Mouse (Mus musculus) kidney, adult 11 months (tissue): Measurements from ENCODE around the gene Nudt8.
"Not testable (repeated sequence)": the region's sequence is repeated elsewhere in the genome, so short reads cannot be mapped to it uniquely, and the experiment has no call there.

Source experiments
- DNase-seq: peaks from one replicate; pipeline ENCODE4 v3.0.0; 2022

The Nudt8 gene

DNA sequence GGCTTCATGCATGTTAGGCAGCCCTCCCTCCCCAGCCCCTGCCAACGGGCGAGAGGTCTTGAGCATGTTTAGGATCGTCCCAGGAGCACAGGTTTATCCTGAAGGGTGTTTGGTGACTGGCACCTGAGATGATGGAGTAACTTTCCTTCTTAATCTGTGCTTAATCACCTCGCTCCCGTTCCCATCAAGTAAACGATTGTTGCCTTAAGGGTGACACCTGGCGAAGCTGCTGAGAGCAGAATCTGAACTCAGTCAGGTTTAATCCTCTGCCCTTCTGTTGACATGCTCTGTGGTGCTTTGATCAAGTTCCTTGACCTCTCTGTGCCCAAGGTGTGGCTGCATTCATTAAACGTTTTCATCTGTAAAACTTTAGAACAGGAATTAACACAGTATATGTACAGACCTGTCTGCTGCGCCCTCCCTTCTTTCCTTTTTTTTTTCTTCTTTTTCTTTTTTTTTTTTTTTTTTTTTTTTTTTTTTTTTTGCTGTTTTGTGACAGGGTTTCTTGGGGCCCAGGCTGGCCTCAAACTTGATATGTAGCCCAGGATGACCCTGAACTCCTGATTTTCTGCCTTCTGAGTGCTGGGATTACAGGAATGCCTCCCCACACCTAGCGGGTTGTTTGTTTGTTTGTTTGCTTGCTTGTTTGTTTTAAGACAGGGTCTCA lies 17.7 kb downstream of the Nudt8 start:
- DNase-seq: no peak

DNA sequence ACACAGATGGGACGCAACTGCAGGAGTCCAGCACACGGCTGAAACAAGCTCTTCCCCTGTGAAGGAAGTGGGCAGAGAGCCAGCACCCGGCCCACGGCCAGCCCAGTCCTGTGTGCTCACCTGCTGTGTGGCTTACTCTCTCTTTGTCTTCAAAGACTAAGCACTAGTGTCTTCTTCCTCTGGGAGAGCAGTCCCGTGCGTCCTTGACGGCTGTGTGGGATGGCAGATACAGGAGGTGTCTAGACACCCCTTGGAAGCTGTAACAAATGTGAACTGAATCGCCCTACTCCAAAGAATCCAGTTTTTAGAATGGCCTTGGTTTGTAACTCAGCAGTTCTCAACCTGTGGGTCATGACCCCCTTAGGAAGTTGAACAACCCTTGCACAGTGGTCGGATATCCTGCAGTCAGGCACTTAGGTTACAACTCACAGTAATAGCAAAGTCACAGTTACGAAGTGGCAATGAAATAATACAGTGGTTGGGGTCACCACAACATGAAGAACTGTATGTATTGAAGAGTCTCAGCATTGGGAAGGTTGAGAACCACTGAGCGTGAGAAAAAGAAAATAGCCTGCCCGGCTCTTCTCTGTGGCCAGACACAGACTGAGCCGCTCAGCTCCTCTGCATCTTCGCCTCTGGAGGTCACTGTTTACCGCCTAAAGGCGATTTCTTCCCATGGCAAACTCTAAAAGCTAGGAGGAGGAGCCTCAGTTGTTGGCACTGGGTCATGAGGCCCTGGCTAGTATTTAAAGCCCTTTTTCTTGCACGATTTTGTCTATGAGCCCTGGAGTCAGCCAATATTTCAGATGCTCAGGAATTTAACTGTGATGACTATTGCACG lies 18.6 kb downstream of the Nudt8 start:
- peak; percentile 84 for DNase-seq

DNA sequence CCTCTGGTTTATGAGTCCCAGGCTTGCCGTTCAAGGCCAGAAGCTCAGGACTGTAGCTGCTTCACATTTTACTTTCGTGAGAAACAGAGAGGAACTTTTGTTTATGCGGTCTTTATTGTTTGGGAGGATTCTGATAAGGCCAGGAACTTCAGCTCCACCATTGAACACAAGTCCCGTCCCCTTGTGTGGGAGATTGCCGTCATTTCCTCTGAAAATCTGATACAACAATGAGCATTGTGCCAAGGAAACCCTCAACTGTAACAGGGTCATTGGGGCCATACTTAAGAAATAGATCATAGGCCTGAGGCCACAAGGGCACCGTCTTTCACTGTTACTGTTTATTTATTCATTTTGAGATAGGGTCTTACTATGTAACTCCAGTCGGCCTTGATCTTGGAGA lies 22.8 kb downstream of the Nudt8 start:
- no peak for DNase-seq

DNA sequence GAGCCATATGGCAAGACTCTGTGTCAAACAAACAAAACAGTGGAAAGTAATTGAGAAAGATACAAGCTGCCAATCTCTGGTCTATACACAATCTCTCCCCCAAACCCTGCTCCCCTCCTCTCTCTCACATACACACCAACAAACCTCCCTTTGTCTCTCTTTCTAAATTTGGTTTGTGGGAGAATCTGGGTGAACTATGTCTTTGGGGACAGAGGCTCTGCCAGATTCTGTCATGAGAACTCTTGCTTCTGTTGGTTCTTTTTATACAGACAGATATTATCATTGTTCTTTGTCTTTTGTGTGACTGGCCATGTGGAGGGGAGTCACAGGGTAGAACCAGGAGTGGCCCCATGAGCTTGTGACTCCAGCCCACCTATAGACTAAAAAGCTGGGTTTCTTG lies 27.2 kb downstream of the Nudt8 start:
- DNase-seq: no peak

DNA sequence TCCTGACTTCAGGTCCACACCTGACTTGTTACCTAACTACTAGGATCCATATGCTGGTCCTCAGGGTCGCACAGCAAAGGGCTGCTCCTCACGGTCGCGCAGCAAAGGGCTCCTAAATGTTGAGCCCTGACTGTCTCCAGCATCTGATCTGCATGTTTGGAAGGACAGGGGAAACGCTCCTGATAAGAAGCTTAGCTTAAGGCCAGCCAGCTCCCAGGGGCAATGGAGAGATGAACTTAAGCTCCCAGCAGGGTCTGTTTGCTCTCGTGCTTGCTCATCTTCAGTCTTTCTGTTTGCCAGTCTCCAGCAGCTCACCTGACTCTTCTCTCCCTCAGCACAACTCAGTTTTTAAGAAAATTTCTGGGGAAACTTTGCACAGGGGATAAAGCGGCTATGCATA lies 32.3 kb downstream of the Nudt8 start:
- DNase-seq: no peak

DNA sequence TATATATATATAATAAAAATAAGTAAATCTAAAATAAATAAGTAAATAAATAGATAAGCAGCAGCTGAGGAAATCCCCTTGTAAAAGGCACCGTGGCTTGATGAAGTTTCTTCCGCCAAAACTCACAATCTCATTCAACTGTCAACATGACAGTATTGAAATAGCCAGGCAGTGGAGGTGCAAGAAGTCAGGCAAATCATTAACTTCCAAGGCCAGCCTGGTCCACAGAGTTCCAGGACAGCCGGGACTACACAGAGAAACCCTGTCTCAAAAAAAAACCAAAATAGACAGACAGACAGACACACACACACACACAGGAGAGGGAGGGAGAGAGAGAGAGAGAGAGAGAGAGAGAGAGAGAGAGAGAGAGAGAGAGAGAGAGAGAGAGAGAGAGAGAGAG lies 32.9 kb downstream of the Nudt8 start:
- DNase-seq: peak; percentile 50

DNA sequence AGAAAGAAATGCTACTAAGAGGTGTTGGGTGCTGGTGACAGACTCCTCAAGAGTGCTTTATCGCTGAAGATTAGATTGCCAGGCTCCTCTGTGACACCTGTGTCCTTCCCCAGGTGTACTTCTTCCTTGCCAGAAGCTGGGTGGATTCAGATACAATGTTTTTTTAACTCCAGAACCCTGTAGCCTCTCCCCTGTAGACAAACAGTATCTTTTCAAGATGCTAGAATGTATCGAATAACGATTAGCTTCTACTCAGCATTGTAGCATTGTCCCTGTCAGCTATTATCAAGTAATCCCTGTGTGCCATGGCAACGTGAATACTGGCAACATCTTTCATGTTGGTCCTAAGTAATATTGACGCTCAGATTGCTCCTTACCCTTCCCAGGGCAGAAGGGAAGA lies 33.4 kb downstream of the Nudt8 start:
- DNase-seq: no peak

DNA sequence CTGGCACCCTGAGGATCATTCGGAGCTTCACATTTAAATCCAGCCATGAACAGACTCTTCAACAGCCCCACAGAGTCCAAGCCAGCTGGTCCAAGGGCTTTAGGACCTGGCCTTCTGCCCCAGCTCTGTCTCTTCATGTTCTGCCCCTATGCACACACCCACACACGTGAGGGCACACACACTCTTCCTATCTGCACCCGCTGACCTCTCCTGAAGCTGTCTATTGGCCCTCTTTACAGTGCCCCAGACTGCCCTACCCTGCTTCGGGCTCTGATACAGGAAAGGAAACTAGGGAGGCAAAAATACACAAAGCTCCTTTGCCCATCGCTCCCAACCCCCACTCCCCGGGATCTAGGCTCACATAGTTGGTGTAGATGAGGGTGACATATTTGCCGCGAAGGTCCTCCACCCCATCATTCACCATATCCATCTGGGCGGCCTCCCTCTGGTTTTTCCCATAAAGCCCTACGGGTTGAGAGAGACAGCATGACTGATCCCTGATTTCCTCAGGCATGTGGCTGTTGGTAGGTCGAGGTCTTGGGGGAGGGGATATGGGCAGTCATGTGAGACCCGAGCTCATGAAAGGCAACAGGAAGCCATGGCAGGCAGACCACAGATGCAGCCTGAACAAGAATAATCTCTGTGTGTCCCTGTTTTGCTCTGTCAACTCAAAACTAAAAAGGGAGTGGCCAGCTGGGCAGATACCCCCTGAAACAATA lies 36.1 kb downstream of the Nudt8 start:
- no peak for DNase-seq

DNA sequence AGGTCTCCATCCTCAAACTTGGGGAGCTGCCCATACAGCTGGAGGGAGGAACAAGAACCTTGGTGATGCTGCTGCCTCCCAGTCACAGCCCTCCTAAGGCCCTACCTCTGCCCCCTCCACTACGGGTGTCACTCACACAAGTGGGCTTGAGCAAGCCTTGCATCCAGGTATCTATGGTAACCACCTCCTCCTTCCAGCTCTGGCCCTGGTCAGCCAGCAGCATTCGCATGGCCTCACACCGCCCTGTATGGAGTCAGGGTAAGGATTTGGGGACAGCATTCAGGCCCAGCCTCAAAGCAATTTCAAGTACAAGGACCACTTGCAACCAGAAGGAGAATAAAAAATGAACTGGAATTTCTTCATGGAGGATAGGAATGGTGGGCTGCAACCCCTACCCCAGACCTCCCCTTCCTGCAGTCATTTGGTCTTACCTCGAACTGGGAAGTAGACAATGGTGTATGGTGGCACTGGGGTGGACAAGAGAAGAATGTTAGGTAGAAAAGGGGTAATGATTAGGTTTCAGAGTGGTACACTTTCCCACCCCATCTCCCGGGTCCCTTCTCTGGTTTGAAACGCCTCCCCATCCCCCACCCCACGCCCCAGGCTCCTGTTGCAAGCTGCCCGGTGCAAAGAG lies 36.9 kb downstream of the Nudt8 start:
- not testable (repeated sequence) for DNase-seq

DNA sequence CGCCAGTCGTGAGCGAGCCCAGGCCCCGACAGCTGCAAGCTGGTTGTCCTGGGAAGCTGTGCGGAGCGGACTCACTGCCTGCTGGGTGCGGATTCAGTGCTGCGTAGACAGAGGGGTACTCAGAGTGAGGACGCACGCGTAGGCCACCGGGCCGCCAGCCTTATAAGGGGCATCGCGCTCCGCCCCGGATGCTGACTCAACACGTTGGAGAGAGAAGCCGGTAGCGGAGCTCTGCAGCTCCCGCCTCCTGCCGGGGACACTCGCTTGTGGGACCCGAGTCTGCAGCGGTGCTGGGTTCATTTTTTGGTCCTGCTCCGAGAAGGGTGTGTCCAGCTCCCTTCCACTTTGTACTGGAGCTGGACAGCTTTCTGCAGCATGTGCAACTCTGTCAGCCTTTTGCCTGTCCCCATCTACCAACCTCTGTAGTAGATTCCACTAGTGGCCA lies 37.4 kb downstream of the Nudt8 start, which contains the start of gene Gstp1:
Gene Gstp1, minus strand, starts transcription at position 198 of the 445 bp plus-strand sequence.
- DNase-seq: peak; percentile 83

DNA sequence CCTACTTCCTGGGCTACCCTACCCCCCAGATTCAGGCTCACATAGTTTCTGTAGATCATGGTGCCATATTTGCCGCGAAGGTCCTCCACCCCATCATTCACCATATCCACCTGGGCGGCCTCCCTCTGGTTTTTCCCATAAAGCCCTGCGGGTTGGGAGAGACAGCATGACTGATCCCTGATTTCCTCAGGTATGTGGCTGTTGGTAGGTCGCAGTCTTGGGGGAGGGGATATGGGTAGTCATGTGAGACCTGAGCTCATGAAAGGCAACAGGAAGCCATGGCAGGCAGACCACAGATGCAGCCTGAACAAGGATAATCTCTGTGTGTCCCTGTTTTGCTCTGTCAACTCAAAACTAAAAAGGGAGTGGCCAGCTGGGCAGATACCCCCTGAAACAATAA lies 40.6 kb downstream of the Nudt8 start:
- not testable (repeated sequence) for DNase-seq

DNA sequence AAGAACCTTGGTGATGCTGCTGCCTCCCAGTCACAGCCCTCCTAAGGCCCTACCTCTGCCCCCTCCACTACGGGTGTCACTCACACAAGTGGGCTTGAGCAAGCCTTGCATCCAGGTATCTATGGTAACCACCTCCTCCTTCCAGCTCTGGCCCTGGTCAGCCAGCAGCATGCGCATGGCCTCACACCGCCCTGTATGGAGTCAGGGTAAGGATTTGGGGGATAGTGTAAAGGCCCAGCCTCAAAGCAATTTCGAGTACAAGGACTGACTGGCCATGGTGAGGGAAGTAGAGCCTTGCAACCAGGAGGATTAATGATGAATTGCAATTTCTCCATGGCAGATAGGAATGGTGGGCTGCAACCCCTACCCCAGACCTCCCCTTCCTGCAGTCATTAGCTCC lies 41.1 kb downstream of the Nudt8 start:
- DNase-seq: not testable (repeated sequence)

DNA sequence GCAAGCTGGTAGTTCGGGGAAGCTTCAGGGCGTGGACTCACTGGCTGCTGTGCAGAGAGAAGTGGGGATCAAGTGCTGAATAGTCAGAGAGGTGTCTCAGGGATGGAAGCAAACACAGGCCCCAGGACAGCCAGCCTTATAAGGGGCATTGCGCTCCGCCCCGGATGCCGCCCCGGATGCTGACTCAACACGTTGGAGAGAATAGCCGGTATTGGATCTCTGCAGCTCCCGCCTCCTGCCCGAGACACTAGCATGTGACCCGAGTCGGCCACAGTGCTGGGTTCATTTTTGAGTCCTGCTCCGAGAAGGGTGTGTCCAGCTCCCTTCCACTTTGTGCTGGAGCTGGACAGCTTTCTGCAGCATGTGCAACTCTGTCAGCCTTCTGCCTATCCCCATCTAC lies 41.7 kb downstream of the Nudt8 start:
- no peak for DNase-seq

DNA sequence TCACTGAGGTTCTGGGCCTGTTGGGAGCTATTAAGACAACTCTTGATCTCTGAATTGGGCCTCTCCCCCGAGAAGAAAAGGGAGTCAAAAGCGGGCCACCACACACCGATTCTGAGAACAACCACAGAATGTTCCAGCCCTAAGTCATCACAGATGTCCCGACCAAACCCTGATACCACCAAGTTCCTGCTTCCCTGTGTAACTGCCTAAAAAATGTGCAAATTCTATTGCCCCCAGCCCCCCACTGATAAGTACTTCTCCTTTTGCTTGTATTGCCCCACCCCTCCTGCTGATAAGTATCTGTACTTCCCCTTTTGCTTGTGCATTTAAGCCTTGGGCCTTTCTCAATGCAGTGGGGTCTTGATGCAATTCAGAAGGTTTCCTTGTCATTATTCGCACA lies 43.7 kb downstream of the Nudt8 start:
- DNase-seq: not testable (repeated sequence)

DNA sequence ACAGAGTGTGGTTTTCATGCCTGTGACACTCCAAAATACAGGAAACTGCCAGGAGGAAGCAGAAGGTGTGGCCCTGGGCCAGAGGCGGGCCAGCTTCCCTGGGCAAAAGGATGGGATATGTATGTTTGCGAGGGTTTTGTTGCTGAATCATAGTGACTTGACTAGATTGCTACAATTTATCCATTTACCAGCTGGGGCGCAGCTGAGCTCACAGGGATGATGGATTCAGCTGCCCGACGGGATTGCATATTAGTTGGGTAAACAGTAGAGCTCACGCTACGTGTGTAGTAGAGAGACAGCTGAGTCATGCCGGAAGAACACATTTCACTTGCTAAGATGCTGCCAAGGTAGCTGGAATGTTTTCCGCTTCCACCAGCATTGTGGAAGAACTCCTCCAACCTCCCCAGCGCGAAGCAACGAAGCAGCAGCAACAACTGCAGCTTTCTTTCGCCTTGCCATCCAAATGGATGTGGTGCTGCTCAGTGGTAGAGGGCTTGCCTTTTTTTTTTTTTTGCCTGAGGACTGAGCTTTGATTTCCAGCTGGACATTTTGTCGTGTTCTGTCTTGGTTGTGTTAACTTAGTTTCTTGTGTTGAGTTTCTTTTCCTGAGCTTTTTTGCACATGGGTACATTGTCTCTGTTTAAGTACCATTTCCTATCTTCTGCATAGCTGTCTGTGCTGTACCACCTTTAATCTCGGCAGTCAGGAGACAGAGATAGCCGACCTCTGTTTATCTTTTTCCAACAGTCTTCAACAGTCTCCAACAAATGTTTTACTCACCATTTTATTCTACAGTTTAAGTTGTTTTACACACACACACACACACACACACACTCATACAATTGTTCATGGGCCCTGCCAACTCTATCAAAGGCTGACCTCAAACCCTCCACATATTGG lies 45.8 kb downstream of the Nudt8 start, which contains the start of gene Gstp2:
Gene Gstp2, minus strand, starts transcription at position 58 of the 900 bp plus-strand sequence.
- DNase-seq: peak; percentile 90

DNA sequence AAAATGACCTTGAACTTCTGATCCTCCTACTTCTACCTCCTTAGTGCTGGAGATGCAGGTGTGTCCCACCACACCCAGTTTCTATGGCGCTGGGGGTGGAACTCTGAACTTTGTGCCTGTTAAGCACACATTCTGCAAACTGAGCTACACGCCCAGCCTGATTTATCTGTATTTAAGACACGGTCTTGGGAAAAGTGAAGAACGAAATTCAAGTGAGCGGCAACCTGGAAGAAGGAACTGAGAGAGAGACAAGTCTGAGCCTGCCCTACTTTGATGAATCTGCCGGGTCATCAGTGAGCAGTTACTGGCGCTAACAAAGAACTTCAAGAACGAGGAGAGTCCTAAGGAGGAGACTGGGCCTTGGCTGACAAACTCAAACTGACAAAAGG lies 46.5 kb downstream of the Nudt8 start:
- DNase-seq: no peak

DNA sequence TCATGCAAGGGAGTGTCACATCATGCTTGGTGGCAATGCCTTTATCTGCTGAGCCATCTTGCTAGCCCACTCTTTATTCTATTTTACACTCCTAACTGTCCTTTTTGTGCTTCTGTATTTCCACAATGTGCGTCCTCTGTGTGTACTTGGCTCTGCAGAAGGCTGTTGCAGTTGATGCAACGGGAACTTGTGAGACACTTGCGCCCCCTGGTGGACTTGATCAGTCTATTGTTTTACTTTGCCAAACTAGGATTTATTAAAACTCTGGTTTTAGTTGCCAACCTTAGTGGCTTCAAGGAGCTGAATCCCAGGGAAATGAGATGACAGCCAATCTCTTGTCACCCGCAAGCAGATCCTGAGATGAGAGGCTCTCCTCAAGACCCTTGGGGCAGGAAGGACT lies 47.5 kb downstream of the Nudt8 start:
- peak; percentile 63 for DNase-seq

DNA sequence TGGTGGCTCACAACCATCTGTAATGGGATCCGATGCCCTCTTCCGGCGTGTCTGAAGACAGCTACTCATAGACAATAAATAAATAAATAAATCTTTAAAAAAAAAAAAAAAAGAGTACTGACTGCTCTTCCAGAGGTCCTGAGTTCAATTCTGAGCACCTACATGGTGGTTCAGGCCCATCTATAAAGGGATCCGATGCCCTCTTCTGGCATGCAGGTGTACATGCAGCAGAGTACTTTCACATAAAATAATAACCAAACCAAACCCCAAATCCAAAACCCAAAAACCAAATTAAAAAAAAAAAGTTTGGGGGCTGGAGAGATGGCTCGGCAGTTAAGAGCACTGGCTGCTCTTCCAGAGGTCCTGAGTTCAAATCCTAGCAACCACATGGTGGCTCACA lies 48.7 kb downstream of the Nudt8 start:
- DNase-seq: not testable (repeated sequence)

DNA sequence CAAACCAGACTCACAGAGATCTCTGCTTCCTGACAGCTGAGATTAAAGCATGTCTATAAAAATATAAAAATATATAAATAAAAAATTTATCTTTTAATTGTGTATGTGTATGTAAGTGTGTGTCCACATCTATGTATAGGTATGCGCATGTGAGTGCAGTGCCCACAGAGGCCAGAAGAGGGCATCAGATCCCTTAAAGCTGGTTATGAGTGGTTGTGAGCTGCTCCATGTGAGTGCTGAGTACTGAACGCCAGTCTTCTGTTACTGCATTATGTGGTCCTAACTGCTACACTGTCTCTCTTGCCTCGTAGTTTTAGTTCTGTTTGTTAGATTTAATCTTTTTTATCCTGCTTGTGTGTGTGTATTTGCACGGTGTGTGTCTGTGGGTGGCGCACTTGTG lies 50.6 kb downstream of the Nudt8 start:
- DNase-seq: no peak
